Mouse (Mus musculus): ENCODE data around the gene Pdcd4.
A peak's percentile ranks its signal among the peaks of the same experiment; 100 is the strongest.
"Not testable (repeated sequence)": the region's sequence is repeated elsewhere in the genome, so short reads cannot be mapped to it uniquely, and the experiment has no call there.

The Pdcd4 gene

DNA sequence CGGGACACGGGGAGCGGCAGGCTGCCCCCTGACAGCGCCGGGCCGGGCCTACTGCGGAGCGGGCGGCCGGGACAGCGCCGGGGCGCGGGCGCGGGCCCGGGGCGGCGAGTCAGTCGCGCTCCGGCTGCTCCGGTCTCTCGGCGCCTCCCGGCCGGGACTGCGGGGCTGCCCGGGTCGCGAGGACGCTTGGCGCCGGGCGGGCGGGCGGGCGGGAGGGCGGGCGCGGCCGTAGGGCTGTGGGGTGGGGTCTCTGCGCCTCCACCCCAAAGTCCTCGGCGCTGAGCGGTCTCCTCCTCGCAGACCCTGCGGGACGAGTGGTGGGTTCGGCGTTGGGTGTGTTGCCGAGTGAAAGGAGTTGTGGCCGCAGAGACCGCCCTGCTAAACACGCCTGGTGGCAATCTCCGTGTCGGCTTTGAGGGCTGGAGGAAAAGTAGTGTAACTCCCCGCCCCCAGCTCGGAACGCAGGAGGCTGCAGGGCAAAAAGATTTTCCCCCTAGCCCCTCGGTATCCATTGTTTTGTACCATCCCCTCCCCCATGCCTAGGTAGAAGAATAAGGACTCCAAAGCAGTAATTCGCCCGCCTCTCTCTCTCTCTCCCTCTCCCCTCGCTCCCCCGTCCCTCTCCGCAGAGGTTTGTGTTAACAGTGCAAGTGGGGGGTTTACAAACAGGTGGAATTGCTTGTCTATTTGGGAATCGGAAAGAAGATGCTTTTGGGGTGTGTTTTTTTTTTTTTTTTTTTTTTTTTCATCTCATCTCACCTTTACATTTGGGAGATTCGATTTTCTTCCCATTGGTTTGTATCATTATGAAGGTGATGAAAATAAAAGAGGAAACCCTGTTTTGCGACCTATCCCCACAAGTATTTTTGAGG, 53.4 kb downstream of the Pdcd4 start:
- DNase-seq (ENCODE audit: low read depth) = peak; percentile 66

DNA sequence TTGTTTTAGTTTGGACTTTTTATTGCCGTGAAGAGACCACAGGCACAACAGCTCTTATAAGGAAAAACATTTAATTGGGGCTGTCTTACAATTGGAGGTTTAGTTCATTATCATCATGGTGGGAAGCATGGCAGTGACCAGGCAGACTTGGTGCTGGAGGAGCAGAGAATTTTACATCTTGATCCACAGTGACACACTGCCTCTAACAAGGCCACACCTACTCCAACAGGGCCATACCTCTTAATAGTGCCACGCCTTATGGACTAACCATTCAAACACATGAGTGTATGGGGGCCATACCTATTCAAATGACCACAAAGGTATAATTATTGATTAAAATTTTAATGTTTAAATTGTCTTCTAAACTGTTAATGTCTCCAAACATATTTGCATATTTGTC, 65.5 kb downstream of the Pdcd4 start:
- no peak for DNase-seq (ENCODE audit: low read depth)

- no peak for DNase-seq (ENCODE audit: low read depth)
Observed at GRCm38 (mm10) chr19:53962511-53962910, 70.5 kb downstream of the Pdcd4 start.

- DNase-seq (ENCODE audit: low read depth) = not testable (repeated sequence)
Observed at GRCm38 (mm10) chr19:53964347-53964746, 72.3 kb downstream of the Pdcd4 start.

GRCm38 (mm10) chr19:53964910-53965633, 73.0 kb downstream of the Pdcd4 start:
- DNase-seq (ENCODE audit: low read depth) = no peak

- no peak for DNase-seq (ENCODE audit: low read depth)
Observed at GRCm38 (mm10) chr19:53969226-53969625, 77.2 kb downstream of the Pdcd4 start.

GRCm38 (mm10) chr19:53971938-53972337, 79.9 kb downstream of the Pdcd4 start:
- DNase-seq (ENCODE audit: low read depth) = peak; percentile 26

GRCm38 (mm10) chr19:53973656-53974055, 81.6 kb downstream of the Pdcd4 start:
- DNase-seq (ENCODE audit: low read depth) = no peak

Data from naive thymus-derived CD4-positive, alpha-beta T cell, adult 2 months (primary cell).